Mouse (Mus musculus) retina, postnatal 7 days (tissue): ENCODE results near the gene Chst8.

Experiments used
- DNase-seq: peaks from one replicate; pipeline ENCODE4 v3.0.0-alpha.2; 2012; ENCODE audit warnings: low read depth, low spot score

Gene Chst8

GRCm38 (mm10) chr7:34630211-34631085 lies 182.1 kb downstream of the Chst8 start:
- DNase-seq = no peak

- DNase-seq = no peak
These were observed 182.8 kb downstream of the Chst8 start for GRCm38 (mm10) chr7:34629702-34630210.
